9 mouse cellular contexts compared by ENCODE assay signal in the genomic region with DNA sequence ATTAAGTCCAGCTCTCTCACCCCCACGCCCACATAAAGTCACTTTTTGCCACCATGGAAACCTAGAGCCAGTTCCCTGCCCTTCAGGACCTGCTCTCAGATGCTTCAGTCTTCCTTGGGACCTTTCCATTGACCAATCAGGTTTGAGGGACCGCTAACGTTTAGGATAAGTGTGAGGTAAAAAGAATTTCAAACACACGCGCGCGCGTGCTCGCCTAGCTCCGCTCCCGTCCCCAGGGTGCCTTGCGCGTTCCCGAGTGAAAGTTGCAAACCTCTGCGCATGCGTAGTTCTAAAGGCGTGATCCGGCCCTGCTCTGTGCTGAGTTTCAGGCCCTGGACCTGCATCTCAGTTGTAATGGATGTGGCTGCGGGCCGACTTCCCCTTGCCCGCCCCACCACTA. TPM values are rescaled to one million over a fixed set of nuclear protein-coding genes. Genes with fewer than 3 reads are reported as not detected.
A peak's percentile ranks its signal among the peaks of the same experiment; 100 is the strongest.
DNase-seq lines count a peak whose midpoint lies in the region; ATAC-seq lines count a peak whose summit lies in the region.
"Had no signal": no experiment of that assay in that cellular context is flagged by ENCODE, and none has a peak within 500 bp of the region (broad histone marks: within the 10 kb centered on the region; RNA-seq: fewer than 3 reads in every experiment).

No protein-coding gene starts in this region.

- 0 out of 2 replicates have a peak, but pooled peaks have one; percentile 15 for ATAC-seq in heart, embryonic 16.5 days (replicated peaks; ENCODE audit: extremely low read depth, insufficient read depth, low FRiP score)
- peak; percentile 59; the same call in 1 of the 2 replicates for ATAC-seq in liver, embryonic 13.5 days (ENCODE audit: low read depth)
- ATAC-seq in monocyte, adult 5-6 weeks (replicated peaks; ENCODE audit: insufficient number of reproducible peaks, low FRiP score, low TSS enrichment, poor library complexity, severe bottlenecking), result peak; percentile 74; the same call in 1 of the 2 replicates
- ATAC-seq: Patski had no signal

- H3K4me1 ChIP-seq in forebrain, embryonic 10.5 days, result peaks cover 12% of the 10 kb centered on the region
- peaks cover 3% of the 10 kb centered on the region; the same call in 1 of the 2 replicates for H3K4me1 ChIP-seq in heart, embryonic 16.5 days (ENCODE audit: control insufficient read depth, insufficient read depth, low read length)
- H3K4me1 ChIP-seq in liver, embryonic 13.5 days (replicated peaks), result peaks cover 16% of the 10 kb centered on the region

- H3K27ac ChIP-seq in forebrain, embryonic 10.5 days, result peak overlapping the region; percentile 65; the same call in 1 of the 2 replicates
- H3K27ac ChIP-seq in heart, embryonic 16.5 days (ENCODE audit: low read length), result no peak overlapping the region
- no peak overlapping the region for H3K27ac ChIP-seq in liver, embryonic 13.5 days

- H3K27me3 ChIP-seq in forebrain, embryonic 10.5 days (ENCODE audit: poor library complexity, severe bottlenecking), result no peaks in the 10 kb centered on the region
- H3K27me3 ChIP-seq in heart, embryonic 16.5 days (ENCODE audit: control insufficient read depth, insufficient read depth, low read length), result no peaks in the 10 kb centered on the region
- H3K27me3 ChIP-seq in liver, embryonic 13.5 days, result no peaks in the 10 kb centered on the region
- H3K27me3 ChIP-seq in splenic B cell, adult 2 months (ENCODE audit: control insufficient read depth, insufficient read depth, low read length, poor library complexity, severe bottlenecking), result no peaks in the 10 kb centered on the region
- H3K27me3 ChIP-seq: Patski had no signal

- peak overlapping the region; percentile 44 for H3K4me3 ChIP-seq in forebrain, embryonic 10.5 days
- H3K4me3 ChIP-seq in heart, embryonic 16.5 days (ENCODE audit: low read length), result peak overlapping the region; percentile 43
- peak overlapping the region; percentile 41 for H3K4me3 ChIP-seq in liver, embryonic 13.5 days (replicated peaks)

- peak overlapping the region; percentile 58 for H3K4me2 ChIP-seq in heart, embryonic 16.5 days (ENCODE audit: low read depth, low read length)
- H3K4me2 ChIP-seq in liver, embryonic 13.5 days, result peak overlapping the region; percentile 64

- no peaks in the 10 kb centered on the region for H3K9me3 ChIP-seq in forebrain, embryonic 10.5 days
- H3K9me3 ChIP-seq in heart, embryonic 16.5 days (replicated peaks; ENCODE audit: control insufficient read depth, low read length), result no peaks in the 10 kb centered on the region
- H3K9me3 ChIP-seq in liver, embryonic 13.5 days (replicated peaks), result no peaks in the 10 kb centered on the region

- WGBS in forebrain, embryonic 10.5 days, result 46% methylated on average over 21 of the region's 21 CpGs
- 25% methylated on average over 21 of the region's 21 CpGs for WGBS in heart, embryonic 16.5 days
- WGBS in liver, embryonic 13.5 days (ENCODE audit: insufficient replicate concordance), result 38% methylated on average over 21 of the region's 21 CpGs

- peak; percentile 80 for DNase-seq in A20 (ENCODE audit: low read depth, low spot score)
- DNase-seq in adrenal gland, postnatal 4 days (ENCODE audit: low spot score in 2 of 2), result peak; percentile 45 to 51
- peak; percentile 60 for DNase-seq in forebrain, embryonic 10.5 days (ENCODE audit: extremely low spot score, low spot score)
- DNase-seq in kidney, postnatal 10 days, result peak; percentile 83
- DNase-seq in liver, embryonic 13.5 days, result peak; percentile 64
- peak; percentile 79 for DNase-seq in splenic B cell, adult 2 months (ENCODE audit: low read depth, low spot score)

- peak overlapping the region; percentile 5 for H3K9ac ChIP-seq in heart, embryonic 16.5 days (ENCODE audit: low read length)
- peak overlapping the region; percentile 36 for H3K9ac ChIP-seq in liver, embryonic 13.5 days

- peaks cover 11% of the 10 kb centered on the region for H3K36me3 ChIP-seq in forebrain, embryonic 10.5 days (replicated peaks)
- peaks cover 11% of the 10 kb centered on the region; the same call in 1 of the 2 replicates for H3K36me3 ChIP-seq in heart, embryonic 16.5 days (ENCODE audit: control insufficient read depth, insufficient read depth)
- peaks cover 6% of the 10 kb centered on the region for H3K36me3 ChIP-seq in liver, embryonic 13.5 days
- H3K36me3 ChIP-seq in splenic B cell, adult 2 months (ENCODE audit: control insufficient read depth, insufficient read depth, low read length, poor library complexity, severe bottlenecking), result peaks cover 2% of the 10 kb centered on the region

RNA-seq across cellular contexts. Expression of gene Agtrap, which starts 12.6 kb away (rescaled TPM):
- 10 to 100 TPM; 77.6 to 83.7 TPM for total RNA-seq in adrenal gland, postnatal 4 days (2021)
- 19.4 TPM in 2 replicates for polyA plus RNA-seq in forebrain, embryonic 10.5 days (2016; fragmentation: Nextera tagmentation; extraction: Ambion mirVana)
- polyA plus RNA-seq in heart, embryonic 16.5 days (2015; fragmentation: Nextera tagmentation; extraction: Ambion mirVana), result 17.2 and 17.9 TPM in 2 replicates
- polyA plus RNA-seq in liver, embryonic 13.5 days (2015; fragmentation: Nextera tagmentation; extraction: Ambion mirVana), result 11.2 and 11.7 TPM in 2 replicates
- total RNA-seq in monocyte, adult 5-6 weeks (2017), result 24.7 to 50.7 TPM (median 27.8 TPM) in 3 replicates

RNA-seq across cellular contexts. Expression of gene Mthfr, which starts 36.4 kb away (rescaled TPM):
- total RNA-seq in adrenal gland, postnatal 4 days (2021), result 10 to 100 TPM; 47.0 to 56.6 TPM
- 27.7 and 30.1 TPM in 2 replicates for polyA plus RNA-seq in forebrain, embryonic 10.5 days (2016; fragmentation: Nextera tagmentation; extraction: Ambion mirVana)
- 11.7 and 13.9 TPM in 2 replicates for polyA plus RNA-seq in heart, embryonic 16.5 days (2015; fragmentation: Nextera tagmentation; extraction: Ambion mirVana)
- polyA plus RNA-seq in liver, embryonic 13.5 days (2015; fragmentation: Nextera tagmentation; extraction: Ambion mirVana), result 8.9 and 10.7 TPM in 2 replicates
- total RNA-seq in monocyte, adult 5-6 weeks (2017), result 6.4 to 14.7 TPM (median 8.7 TPM) in 3 replicates

RNA-seq across cellular contexts. Expression of gene Clcn6, which starts 36.6 kb away (rescaled TPM):
- 10 to 100 TPM; 21.0 to 23.6 TPM for total RNA-seq in adrenal gland, postnatal 4 days (2021)
- 13.4 and 14.2 TPM in 2 replicates for polyA plus RNA-seq in forebrain, embryonic 10.5 days (2016; fragmentation: Nextera tagmentation; extraction: Ambion mirVana)
- polyA plus RNA-seq in heart, embryonic 16.5 days (2015; fragmentation: Nextera tagmentation; extraction: Ambion mirVana), result 6.8 and 7.1 TPM in 2 replicates
- polyA plus RNA-seq in liver, embryonic 13.5 days (2015; fragmentation: Nextera tagmentation; extraction: Ambion mirVana), result 1.5 and 1.7 TPM in 2 replicates
- total RNA-seq in monocyte, adult 5-6 weeks (2017), result 6.5 to 18.0 TPM (median 6.7 TPM) in 3 replicates

RNA-seq across cellular contexts. Expression of gene Mad2l2, which starts 54.9 kb away (rescaled TPM):
- 10 to 100 TPM; 24.0 to 24.6 TPM for total RNA-seq in adrenal gland, postnatal 4 days (2021)
- 61.8 and 64.5 TPM in 2 replicates for polyA plus RNA-seq in forebrain, embryonic 10.5 days (2016; fragmentation: Nextera tagmentation; extraction: Ambion mirVana)
- polyA plus RNA-seq in heart, embryonic 16.5 days (2015; fragmentation: Nextera tagmentation; extraction: Ambion mirVana), result 35.5 and 36.0 TPM in 2 replicates
- 19.4 and 21.0 TPM in 2 replicates for polyA plus RNA-seq in liver, embryonic 13.5 days (2015; fragmentation: Nextera tagmentation; extraction: Ambion mirVana)
- total RNA-seq in monocyte, adult 5-6 weeks (2017), result 1.5 to 7.6 TPM (median 6.4 TPM) in 3 replicates

RNA-seq across cellular contexts. Expression of gene Draxin, which starts 55.2 kb away (rescaled TPM):
- total RNA-seq in adrenal gland, postnatal 4 days (2021), result 1 to 10 TPM in 1 of 2 experiments, under 1 TPM in 1; 0.42 to 1.0 TPM
- 1.6 and 2.2 TPM in 2 replicates for polyA plus RNA-seq in forebrain, embryonic 10.5 days (2016; fragmentation: Nextera tagmentation; extraction: Ambion mirVana)
- 0.02 TPM in 1 of 2 replicates, not detected in the other for polyA plus RNA-seq in heart, embryonic 16.5 days (2015; fragmentation: Nextera tagmentation; extraction: Ambion mirVana)
- polyA plus RNA-seq in liver, embryonic 13.5 days (2015; fragmentation: Nextera tagmentation; extraction: Ambion mirVana), result 0.09 and 0.13 TPM in 2 replicates
- total RNA-seq in monocyte, adult 5-6 weeks (2017), result 0.29 to 3.1 TPM in 2 of 3 replicates, not detected in the other

Comparison
In these comparisons a context has a peak if more than half of its experiments do, and no peak if none do; other contexts are left out.
1. ATAC-seq: peak in every context shown above with its lines; median percentile 74 in monocyte, adult 5-6 weeks; 59 in liver, embryonic 13.5 days; 15 in heart, embryonic 16.5 days.